Mouse (Mus musculus): ENCODE data around the gene Trpm2.

GRCm38 (mm10) chr10:77901871-77902210 lies 68.5 kb downstream of the Trpm2 start:
- TF ChIP-seq EP300 (IDR thresholded peaks at IDR 0.05; ENCODE audit: low read depth) (no peak), CTCF (IDR thresholded peaks at IDR 0.05; ENCODE audit: low read depth) (no peak)
